Mouse (Mus musculus): ENCODE data around the gene Gimap4.

DNA sequence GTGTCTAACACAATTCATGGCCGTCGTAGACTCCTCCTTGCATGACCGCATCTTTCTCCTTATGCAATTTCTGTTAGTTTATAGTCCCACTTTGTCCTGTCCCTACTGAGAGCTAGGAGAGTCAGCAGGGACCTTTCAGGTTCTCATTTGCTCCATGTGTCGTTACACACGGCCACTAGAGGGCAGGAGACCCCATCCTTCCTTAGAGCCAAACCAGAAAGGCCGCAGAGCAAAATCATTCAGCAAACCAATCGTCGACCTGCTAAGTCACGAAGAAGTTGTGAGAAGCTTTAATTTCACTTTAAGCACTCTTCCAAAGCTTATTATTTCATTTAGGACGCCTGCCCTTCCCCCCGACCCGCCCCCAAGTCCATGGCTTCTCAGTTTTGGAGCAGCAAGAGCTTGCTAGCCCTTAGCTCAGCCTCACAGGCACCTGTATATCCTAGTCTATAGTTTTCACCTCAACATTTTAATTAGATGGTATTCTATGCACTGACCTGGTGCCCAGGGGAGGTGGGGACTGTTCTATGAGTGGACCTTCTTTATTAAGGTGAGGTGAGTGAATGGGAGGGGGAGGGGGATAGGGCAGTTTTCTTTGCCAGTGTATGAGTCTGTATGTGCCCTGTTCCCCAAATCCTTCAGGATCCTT lies 38.6 kb upstream of the Gimap4 start:
- TF ChIP-seq POLR2A (IDR thresholded peaks at IDR 0.05; ENCODE audit: control insufficient read depth, extremely low read depth, insufficient read depth, low read length, poor library complexity) (no peak), CTCF (IDR thresholded peaks at IDR 0.05; ENCODE audit: borderline replicate concordance, control insufficient read depth, extremely low read depth, insufficient read depth, low read length, poor library complexity) (no peak)

Data from thymus, adult 2 months (tissue).